Mouse (Mus musculus) ES-Bruce4 (cell line): ENCODE results near the gene Fam205c. TPM values are rescaled to one million over a fixed set of nuclear protein-coding genes. Genes with fewer than 3 reads are reported as not detected.
"Not testable (repeated sequence)": the region's sequence is repeated elsewhere in the genome, so short reads cannot be mapped to it uniquely, and the experiment has no call there.

Source experiments
- H3K27ac ChIP-seq: 2 replicates; pipeline ENCODE4 v1.5.1; 2012; ENCODE audit warnings: low read length, inconsistent platforms; ENCODE audit not compliant: insufficient read depth
- H3K27me3 ChIP-seq: 2 replicates; pipeline ENCODE4 v1.6.1; 2012; ENCODE audit warnings: mild to moderate bottlenecking, low read length, inconsistent platforms; ENCODE audit not compliant: control insufficient read depth, poor library complexity, insufficient read depth, severe bottlenecking
- H3K36me3 ChIP-seq: 2 replicates; pipeline ENCODE4 v1.6.1; 2012; ENCODE audit warnings: inconsistent platforms, mild to moderate bottlenecking, low read length, moderate library complexity; ENCODE audit not compliant: control insufficient read depth, poor library complexity, insufficient read depth, severe bottlenecking
- H3K4me1 ChIP-seq: one replicate; pipeline ENCODE4 v1.8.1; 2011; ENCODE audit warnings: low read length; ENCODE audit not compliant: control insufficient read depth, insufficient read depth
- H3K4me3 ChIP-seq: 2 replicates; pipeline ENCODE4 v1.5.1; 2011; ENCODE audit warnings: low read depth, mild to moderate bottlenecking, low read length
- H3K9ac ChIP-seq: 2 replicates; pipeline ENCODE4 v1.6.1; 2012; ENCODE audit warnings: low read depth, mild to moderate bottlenecking, inconsistent platforms; ENCODE audit not compliant: poor library complexity, severe bottlenecking
- H3K9me3 ChIP-seq: replicated peaks from 2 replicates; pipeline ENCODE4 v1.6.1; 2012; ENCODE audit warnings: mild to moderate bottlenecking, low read length, inconsistent platforms; ENCODE audit not compliant: control insufficient read depth, poor library complexity, insufficient read depth, severe bottlenecking
- polyA plus RNA-seq: library from polyadenylated mRNA; stranded (reverse); fragments of >200 nt; gene quantifications from 2 replicates; pipeline ENCODE4 v1.2.4, GENCODE M21; 2011; ENCODE audit warnings: low read depth; ENCODE audit not compliant: missing spikeins, insufficient read depth, insufficient read length

Fam205c gene
- polyA plus RNA-seq, 1 experiment: not detected

- H3K9ac ChIP-seq, H3K27me3 ChIP-seq, H3K4me1 ChIP-seq, H3K27ac ChIP-seq, H3K4me3 ChIP-seq, H3K9me3 ChIP-seq, H3K36me3 ChIP-seq: not testable (repeated sequence)
These were observed 20.2 kb downstream of the Fam205c start, which contains the start of gene Fam205a1 for GRCm38 (mm10) chr4:42853788-42854187. Fam205a1 (minus strand) TSS chr4:42853888.

Other genes with a start within 250 kb of the Fam205c start
- gene Gm2564, start 244.5 kb downstream of the Fam205c start, polyA plus RNA-seq: not detected in 2 replicates
- not detected in 2 replicates for gene Ccl27b, start 219.0 kb downstream of the Fam205c start, polyA plus RNA-seq
- not detected in 2 replicates for gene Il11ra2, start 212.3 kb downstream of the Fam205c start, polyA plus RNA-seq
- gene 4930578G10Rik, start 138.7 kb downstream of the Fam205c start, polyA plus RNA-seq: 2.5 TPM in 1 of 2 replicates, not detected in the other
- not detected in 2 replicates for gene Ccl19, start 117.7 kb downstream of the Fam205c start, polyA plus RNA-seq
- gene Ccl21a, start 100.2 kb downstream of the Fam205c start, polyA plus RNA-seq: not detected in 2 replicates
- gene Fam205a1, start 20.3 kb downstream of the Fam205c start, polyA plus RNA-seq: not detected in 2 replicates
- not detected in 2 replicates for gene Gm12394, start 17.5 kb downstream of the Fam205c start, polyA plus RNA-seq
- gene Phf24, start 42.4 kb upstream of the Fam205c start, polyA plus RNA-seq: 0.10 TPM in 1 of 2 replicates, not detected in the other
- 27.2 and 28.9 TPM in 2 replicates for gene Dnajb5, start 75.6 kb upstream of the Fam205c start, polyA plus RNA-seq
- not detected in 2 replicates for gene 1700022I11Rik, start 95.4 kb upstream of the Fam205c start, polyA plus RNA-seq
- 384 and 390 TPM in 2 replicates for gene Vcp, start 126.3 kb upstream of the Fam205c start, polyA plus RNA-seq
- gene Fancg, start 136.3 kb upstream of the Fam205c start, polyA plus RNA-seq: 12.8 and 13.8 TPM in 2 replicates
- gene Pigo, start 151.6 kb upstream of the Fam205c start, polyA plus RNA-seq: 22.3 and 25.5 TPM in 2 replicates
- gene Stoml2, start 157.5 kb upstream of the Fam205c start, polyA plus RNA-seq: 177 and 187 TPM in 2 replicates
- 11.0 and 13.2 TPM in 2 replicates for gene Fam214b, start 172.0 kb upstream of the Fam205c start, polyA plus RNA-seq
- 19.9 and 23.1 TPM in 2 replicates for gene Unc13b, start 184.7 kb upstream of the Fam205c start, polyA plus RNA-seq